Mouse (Mus musculus) retina, postnatal 1 day (tissue): ENCODE data around the gene Ctdnep1.

Source experiments
- DNase-seq: peaks from one replicate; pipeline ENCODE4 v3.0.0-alpha.2; 2012

Ctdnep1 gene

DNA sequence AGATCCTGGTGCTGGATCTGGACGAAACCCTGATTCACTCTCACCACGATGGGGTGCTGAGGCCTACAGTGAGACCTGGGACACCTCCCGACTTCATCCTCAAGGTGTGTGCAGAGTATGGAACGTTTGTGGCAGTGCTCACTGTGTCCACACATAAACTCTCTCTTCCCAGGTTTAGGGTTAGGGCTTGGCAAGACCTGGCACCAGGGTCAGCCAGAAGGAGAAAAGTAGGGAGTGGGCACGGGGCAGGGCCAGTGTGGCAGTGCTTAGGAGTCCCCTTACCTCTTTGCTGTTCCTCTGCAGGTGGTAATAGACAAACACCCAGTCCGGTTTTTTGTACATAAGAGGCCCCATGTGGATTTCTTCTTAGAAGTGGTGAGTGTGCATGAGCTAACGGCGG is 3.5 kb downstream of the Ctdnep1 start:
- DNase-seq = no peak

DNA sequence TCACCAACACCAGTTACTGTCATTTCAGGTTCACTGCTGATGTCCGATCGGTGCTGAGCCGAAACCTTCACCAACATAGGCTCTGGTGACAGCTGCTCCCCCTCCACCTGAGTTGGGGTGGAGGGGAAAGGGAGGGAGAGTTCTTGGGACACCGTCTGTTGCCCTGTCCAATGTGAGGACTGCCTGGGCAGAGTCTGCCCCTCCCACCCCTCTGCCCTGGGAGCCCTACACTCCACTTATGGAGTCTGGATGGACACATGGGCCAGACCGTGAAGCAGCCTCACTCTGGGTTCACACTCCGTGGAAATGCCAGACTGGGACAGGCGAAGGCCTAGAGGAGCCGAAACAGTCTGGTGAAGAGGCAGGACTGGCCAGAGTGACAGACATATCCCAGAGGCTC is 9.0 kb downstream of the Ctdnep1 start:
- no peak for DNase-seq

GRCm38 (mm10) chr11:69990850-69991691 is 10.1 kb downstream of the Ctdnep1 start, which contains the start of gene Gabarap:
Gabarap (plus strand) TSS chr11:69991143.
- peak; percentile 98 for DNase-seq

- no peak for DNase-seq
Observed at GRCm38 (mm10) chr11:69991711-69992110, 10.8 kb downstream of the Ctdnep1 start.

GRCm38 (mm10) chr11:69992396-69992795 is 11.4 kb downstream of the Ctdnep1 start:
- no peak for DNase-seq

DNA sequence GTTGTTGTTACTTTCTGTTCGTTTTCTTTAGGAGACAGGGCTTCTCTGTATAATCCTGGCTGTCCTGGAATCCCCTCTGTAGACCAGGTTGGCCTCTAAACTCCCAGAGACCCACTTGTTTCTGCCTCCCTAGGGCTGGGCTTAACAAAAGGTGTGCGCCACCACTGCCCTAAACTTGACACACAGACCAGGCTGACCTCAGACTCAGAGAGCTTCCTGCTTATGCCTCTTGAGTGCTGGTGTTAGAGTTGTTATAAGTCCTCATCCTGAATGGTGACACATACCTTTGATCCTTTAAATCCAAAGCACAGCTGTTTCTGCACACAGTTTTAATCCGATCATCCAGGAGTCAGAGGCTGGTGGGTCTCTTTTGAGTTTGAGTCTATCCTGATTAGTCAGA is 12.0 kb downstream of the Ctdnep1 start:
- peak; percentile 44 for DNase-seq

DNA sequence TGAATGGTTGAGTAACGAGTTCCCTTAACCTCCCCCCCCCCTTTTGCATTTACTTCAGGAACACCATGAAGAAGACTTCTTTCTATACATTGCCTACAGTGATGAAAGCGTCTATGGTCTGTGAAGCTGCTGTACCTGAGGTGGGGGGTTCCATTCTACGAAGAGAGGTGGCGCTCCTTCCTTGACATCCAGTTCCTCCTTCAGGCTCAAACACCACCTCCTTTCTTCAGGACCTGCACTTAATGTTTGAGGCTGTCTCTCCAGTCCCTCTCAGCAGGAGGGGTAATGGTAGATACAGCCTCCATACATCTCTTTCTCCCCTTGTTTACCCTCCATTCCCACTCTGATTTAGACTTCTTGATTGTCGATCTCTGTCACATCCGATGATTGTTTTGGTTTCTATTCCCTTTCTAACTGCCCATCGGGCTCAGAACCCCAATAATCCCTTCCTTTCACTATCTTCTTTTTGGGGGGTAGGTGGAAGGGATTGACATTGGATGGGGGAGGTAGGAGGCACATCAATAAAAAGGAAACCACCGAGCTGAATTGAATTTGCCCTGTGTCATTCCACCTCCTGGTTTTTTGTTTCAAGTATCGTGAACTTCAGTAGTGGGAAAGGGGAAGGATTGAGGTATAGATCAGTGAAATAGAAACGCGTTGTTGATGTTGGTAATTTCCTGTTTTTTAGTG is 13.6 kb downstream of the Ctdnep1 start:
- DNase-seq = no peak

GRCm38 (mm10) chr11:69995391-69995960 is 14.5 kb downstream of the Ctdnep1 start, which contains the start of gene Phf23:
Phf23 (plus strand) TSS chr11:69995777.
- DNase-seq = peak; percentile 100

DNA sequence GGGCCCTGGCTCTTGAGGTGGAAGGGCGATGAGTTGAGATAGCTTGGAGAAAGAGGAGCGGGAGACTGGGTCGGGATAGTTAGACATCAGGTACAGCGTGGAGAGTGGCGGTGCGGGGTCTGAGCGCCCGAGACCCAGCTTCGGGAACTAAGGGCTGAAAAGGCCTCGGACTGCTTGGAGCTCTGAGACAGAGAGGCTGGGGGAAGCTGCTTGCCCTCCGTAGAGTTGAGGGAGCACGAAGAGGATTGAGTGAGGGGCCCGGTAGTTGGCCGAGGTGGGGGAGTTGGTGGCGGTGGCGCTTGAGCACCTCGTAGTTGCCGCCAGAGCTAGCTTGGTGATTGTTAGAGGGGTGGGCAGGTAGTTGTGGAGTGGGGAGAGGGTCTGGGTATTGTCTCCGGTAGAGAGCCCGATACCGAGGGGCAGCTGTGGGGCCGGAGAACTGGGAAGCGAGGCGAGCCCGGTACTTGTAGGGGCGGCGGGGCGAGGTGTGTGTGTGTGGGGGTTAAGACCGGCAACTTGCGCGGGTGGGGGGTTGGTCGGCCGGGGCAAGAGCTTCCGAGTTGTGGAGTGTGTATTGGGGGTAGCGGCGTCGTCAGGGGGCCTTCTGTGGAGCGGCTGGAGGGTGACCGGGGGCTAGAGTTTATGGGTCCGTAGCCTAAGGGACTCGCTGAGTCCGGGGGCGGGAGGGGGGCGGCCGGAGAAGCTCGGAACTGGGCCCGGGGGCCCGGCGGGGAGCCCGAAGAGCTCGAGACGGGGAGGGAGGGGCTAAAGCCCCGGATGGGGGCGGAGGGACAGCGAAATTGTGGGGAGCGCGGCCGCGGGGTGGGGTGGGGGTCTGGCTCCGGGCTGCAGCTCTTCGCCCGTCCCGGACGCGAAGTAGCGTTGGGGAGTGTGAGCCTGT is 15.5 kb downstream of the Ctdnep1 start:
- DNase-seq = no peak

DNA sequence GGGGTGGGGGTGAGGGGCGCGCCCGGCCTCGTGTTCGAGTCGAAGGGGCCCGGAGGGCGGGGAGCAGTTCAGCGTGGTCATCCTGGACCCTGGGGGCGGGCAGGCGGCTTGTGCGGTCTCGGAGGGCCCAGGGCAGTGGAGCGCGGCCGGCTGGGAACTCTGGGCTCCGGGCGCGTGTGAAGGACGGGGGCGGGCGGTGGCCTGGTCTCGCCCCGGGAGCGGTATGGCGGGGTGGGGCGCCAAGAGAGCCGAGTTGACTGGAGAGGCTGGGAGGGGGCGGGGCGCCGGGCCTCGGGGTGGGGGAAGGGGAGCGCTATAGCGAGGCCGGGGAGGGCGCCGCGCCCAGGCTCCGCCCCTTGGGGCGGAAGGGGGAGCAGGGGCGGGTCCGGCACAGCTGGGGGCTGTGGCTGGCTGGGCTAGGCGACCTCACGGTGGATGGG is 16.1 kb downstream of the Ctdnep1 start:
- peak; percentile 90 for DNase-seq

- no peak for DNase-seq
Observed at GRCm38 (mm10) chr11:69998567-69999491, 17.9 kb downstream of the Ctdnep1 start.

- no peak for DNase-seq
Observed at GRCm38 (mm10) chr11:69999666-70000065, 18.7 kb downstream of the Ctdnep1 start.

- DNase-seq = peak; percentile 97
Observed at GRCm38 (mm10) chr11:70000396-70000898, 19.5 kb downstream of the Ctdnep1 start, which contains the start of gene Dvl2. Dvl2 (plus strand) TSS chr11:70000595.

- DNase-seq = no peak
Observed at GRCm38 (mm10) chr11:70001159-70001558, 20.2 kb downstream of the Ctdnep1 start.

- DNase-seq = peak; percentile 75
Observed at GRCm38 (mm10) chr11:70001865-70002264, 20.9 kb downstream of the Ctdnep1 start.

DNA sequence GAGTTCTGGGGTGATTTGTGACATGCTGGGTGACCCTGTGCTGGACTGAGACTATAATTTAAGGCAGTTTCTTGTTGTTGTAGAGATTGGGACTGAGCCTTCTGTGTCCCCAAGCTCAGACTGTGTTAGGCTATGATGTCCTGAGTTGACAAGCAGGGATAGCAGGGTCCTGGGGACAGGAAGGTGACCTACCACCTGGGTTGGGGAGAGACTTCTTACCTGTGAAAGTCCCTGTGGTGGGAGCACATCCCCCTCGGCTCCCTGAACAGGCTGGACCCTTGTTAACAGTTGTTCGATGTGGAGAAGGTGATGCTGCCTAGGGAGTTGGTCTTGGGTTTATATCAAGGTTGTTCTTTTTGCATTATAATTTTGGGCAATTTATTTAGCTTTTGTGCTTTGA is 21.5 kb downstream of the Ctdnep1 start:
- DNase-seq = no peak

GRCm38 (mm10) chr11:70005521-70005920 is 24.6 kb downstream of the Ctdnep1 start:
- peak; percentile 52 for DNase-seq

DNA sequence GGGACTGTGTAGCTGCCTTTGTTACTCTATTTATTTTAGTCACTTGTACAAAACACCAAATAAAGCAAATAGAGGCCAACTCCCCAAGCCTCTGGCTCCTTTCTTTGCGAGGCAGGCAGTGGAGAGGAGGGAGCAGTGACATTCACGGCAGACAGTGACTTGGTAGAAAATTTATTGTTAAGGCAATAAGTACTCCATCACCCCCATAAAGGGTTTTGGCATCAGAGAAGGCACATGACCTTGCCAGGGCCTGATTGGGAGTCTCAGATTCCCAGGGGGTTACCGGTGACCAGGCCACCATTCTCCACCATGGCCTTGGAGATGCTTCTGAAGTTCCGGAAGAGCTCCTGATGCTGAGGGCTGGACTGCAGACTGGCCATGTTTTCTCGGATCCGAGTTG is 29.1 kb downstream of the Ctdnep1 start:
- DNase-seq = no peak

GRCm38 (mm10) chr11:70010548-70010947 is 29.6 kb downstream of the Ctdnep1 start:
- DNase-seq = no peak

- DNase-seq = no peak
Observed at GRCm38 (mm10) chr11:70010961-70011360, 30.0 kb downstream of the Ctdnep1 start.

GRCm38 (mm10) chr11:70012931-70013330 is 32.0 kb downstream of the Ctdnep1 start:
- DNase-seq = no peak
